Mouse (Mus musculus) testis, adult 2 months (tissue): ENCODE measurements around the gene Sectm1b.

ENCODE experiments used
- CTCF ChIP-seq: fragments of 200-500 bp; IDR thresholded peaks from 2 replicates; pipeline ENCODE4 v1.5.1; 2012; ENCODE audit warnings: low read depth, mild to moderate bottlenecking, inconsistent platforms, low read length, moderate library complexity; ENCODE audit not compliant: control insufficient read depth, insufficient read depth, insufficient replicate concordance
- POLR2A ChIP-seq: fragments of 200-500 bp; IDR thresholded peaks from 2 replicates; pipeline ENCODE4 v1.6.1; 2012; ENCODE audit warnings: low read depth, mild to moderate bottlenecking, inconsistent platforms, low read length, moderate library complexity; ENCODE audit not compliant: control insufficient read depth

DNA sequence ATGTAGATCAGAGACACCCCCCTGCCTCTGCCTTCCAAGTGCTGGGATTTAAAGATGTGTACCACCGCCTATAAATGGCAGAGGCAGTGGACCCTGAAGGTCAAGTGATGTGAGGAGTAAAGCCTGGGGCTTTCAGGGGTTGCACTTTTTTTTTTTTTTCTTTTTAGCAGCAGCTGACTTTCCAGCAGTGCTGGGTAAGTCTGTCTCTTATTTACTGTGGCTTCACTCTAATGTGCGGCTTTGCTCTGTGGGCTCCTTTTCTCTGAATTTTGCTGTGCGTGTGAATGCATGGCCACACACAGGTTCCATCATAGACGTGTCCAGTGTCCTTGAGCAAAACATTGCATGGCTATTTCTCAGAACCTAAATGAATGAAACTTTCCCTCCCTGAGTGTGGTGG, 21.7 kb downstream of the Sectm1b start:
- TF ChIP-seq POLR2A, result no peak
- TF ChIP-seq CTCF, result no peak
